Mouse (Mus musculus) liver, embryonic 14.5 days (tissue): ENCODE results near the gene Snx17. TPM values are rescaled to one million over a fixed set of nuclear protein-coding genes. Genes with fewer than 3 reads are reported as not detected.

Experiments
- ATAC-seq: fragments of 200-750 bp; cut with Nextera tagmentation; 2 replicates; pipeline ENCODE4 v1.8.0; 2017; ENCODE audit warnings: moderate number of reproducible peaks, mild to moderate bottlenecking, moderate library complexity; ENCODE audit not compliant: insufficient read depth
- DNase-seq, 3 experiments: peaks; one replicate each; pipeline ENCODE4 v3.0.0-alpha.2; 2012 to 2013; ENCODE audit warnings: low read depth in 3 of 3, low spot score in 3 of 3
- H3K27ac ChIP-seq: fragments of 300-500 bp; sonication (generic); 2 replicates; pipeline ENCODE4 v1.5.1; 2014; ENCODE audit warnings: moderate library complexity, mild to moderate bottlenecking, control low read depth, inconsistent platforms
- H3K27me3 ChIP-seq: fragments of 300-500 bp; sonication (generic); 2 replicates; pipeline ENCODE4 v1.6.1; 2014; ENCODE audit warnings: mild to moderate bottlenecking, low read length, moderate library complexity; ENCODE audit not compliant: control insufficient read depth, insufficient read depth
- H3K36me3 ChIP-seq: fragments of 300-500 bp; sonication (generic); replicated peaks from 2 replicates; pipeline ENCODE4 v1.6.1; 2014; ENCODE audit warnings: low read depth; ENCODE audit not compliant: control insufficient read depth, insufficient read depth
- H3K4me1 ChIP-seq, 2 experiments: fragments of 200-500 bp in 1 of 2; fragments of 300-500 bp in 1 of 2; sonication (generic) in 1 of 2; replicated peaks; 2 replicates each; pipeline ENCODE4 v1.6.1; 2012 to 2014; ENCODE audit warnings: antibody characterized with exemption in 1 of 2, inconsistent platforms in 1 of 2, low read length in 1 of 2; ENCODE audit not compliant: control insufficient read depth in 2 of 2, insufficient read depth in 2 of 2
- H3K4me2 ChIP-seq: fragments of 300-500 bp; sonication (generic); 2 replicates; pipeline ENCODE4 v1.6.1; 2014; ENCODE audit warnings: low read depth, mild to moderate bottlenecking, control low read depth, moderate library complexity
- H3K4me3 ChIP-seq, 2 experiments: fragments of 200-500 bp in 1 of 2; fragments of 300-500 bp in 1 of 2; sonication (generic) in 1 of 2; 2 replicates each; pipeline ENCODE4 v1.5.1; 2012 to 2014; ENCODE audit warnings: low read depth in 2 of 2, low read length in 2 of 2, mild to moderate bottlenecking in 2 of 2, control low read depth in 1 of 2, inconsistent platforms in 1 of 2, moderate library complexity in 1 of 2; ENCODE audit not compliant: insufficient read depth in 1 of 2
- H3K9ac ChIP-seq: fragments of 300-500 bp; sonication (generic); replicated peaks from 2 replicates; pipeline ENCODE4 v1.6.1; 2014; ENCODE audit warnings: mild to moderate bottlenecking, control low read depth, moderate library complexity
- H3K9me3 ChIP-seq: fragments of 300-500 bp; sonication (generic); 2 replicates; pipeline ENCODE4 v1.6.1; 2016; ENCODE audit warnings: low read length, mixed read lengths; ENCODE audit not compliant: control insufficient read depth
- CTCF ChIP-seq: IDR thresholded peaks from 2 replicates; pipeline ENCODE4 v1.5.1; 2016; ENCODE audit warnings: antibody characterized with exemption, low read depth, control low read depth
- EP300 ChIP-seq: IDR thresholded peaks from 2 replicates; pipeline ENCODE4 v1.6.1; 2016; ENCODE audit warnings: antibody characterized with exemption, low read depth
- WGBS: fragments of 180-500 bp; shearing (Covaris S2); extraction: QIAGEN DNeasy Blood & Tissue Kit; methylation state at CpG from one replicate; pipeline ENCODE4 v1.1.7; 2014; ENCODE audit not compliant: insufficient replicate concordance; 5-methylcytosine and 5-hydroxymethylcytosine counted together
- polyA plus RNA-seq, 2 experiments: library from polyadenylated mRNA; depleted of rRNA in 1 of 2; stranded (reverse) in 1 of 2; unstranded in 1 of 2; fragments of >200 nt; fragmentation: Nextera tagmentation in 1 of 2; extraction: Ambion mirVana in 1 of 2; gene quantifications; 2 replicates each; pipeline versions ENCODE4 v1.2.1 to v1.2.3; 2012 to 2014

The Snx17 gene
- polyA plus RNA-seq, 2 experiments = 23.7 to 36.4 TPM

DNA sequence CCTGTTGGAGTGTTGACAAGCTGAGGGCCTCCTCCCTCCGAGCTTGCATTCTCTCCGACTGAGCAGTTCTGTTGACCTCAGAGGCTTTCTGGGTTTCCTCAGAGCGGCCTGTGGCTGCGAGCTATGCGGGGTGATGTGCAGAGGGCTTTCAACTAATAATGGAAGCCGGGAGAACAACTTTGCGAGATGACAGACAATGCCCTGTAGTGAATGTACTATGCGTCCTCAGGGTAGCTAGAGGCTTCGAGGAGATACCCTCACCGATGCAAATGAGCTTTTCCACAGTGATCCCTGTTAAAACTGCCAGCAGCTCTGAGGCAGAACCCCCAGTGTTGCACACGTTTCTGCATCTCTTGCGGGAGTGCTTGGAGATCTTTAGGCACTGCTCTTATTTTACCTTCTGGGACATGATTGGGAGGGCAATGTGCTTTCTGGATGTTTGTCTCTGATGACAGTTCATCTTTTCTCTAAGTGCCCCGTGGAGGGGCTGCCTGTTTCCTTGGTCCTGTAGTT, 48.6 kb downstream of the Snx17 start:
- Histone ChIP-seq H3K9ac (peak overlapping the region; percentile 84), H3K4me3 (peak overlapping the region; percentile 89 to 94), H3K9me3 (no peaks in the 10 kb centered on the region), H3K4me2 (peak overlapping the region; percentile 95), H3K27me3 (no peaks in the 10 kb centered on the region), H3K4me1 (peaks cover 5 to 11% of the 10 kb centered on the region in 2 experiments), H3K27ac (peak overlapping the region; percentile 46), H3K36me3 (peaks cover 6% of the 10 kb centered on the region)
- ATAC-seq = no peak
- TF ChIP-seq CTCF = no peak
- TF ChIP-seq EP300 = no peak
- DNase-seq = peak in 1 of 3 experiments; percentile 20
- 2% methylated on average over 13 of the region's 13 CpGs for WGBS

DNA sequence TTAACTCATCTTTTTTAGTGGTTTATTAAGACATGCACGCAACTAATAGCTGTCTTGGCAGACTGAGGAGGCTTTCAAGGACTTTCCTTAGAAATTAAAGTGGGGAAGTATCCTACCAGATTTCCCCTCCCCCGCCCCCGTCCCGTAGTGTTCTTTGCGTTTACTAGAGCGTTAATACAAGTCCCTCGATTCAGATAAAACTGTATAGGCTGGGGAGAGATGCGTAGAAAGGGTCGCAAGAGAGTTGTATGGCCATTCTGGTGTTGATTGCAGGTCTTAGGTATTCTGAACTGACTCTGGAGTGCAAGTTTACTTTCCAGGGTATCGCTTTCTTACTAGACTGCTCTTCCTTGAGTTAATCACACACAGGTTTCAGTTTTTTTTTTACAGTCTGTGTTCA, 49.2 kb downstream of the Snx17 start:
- ATAC-seq (no peak), DNase-seq (no peak)
- Histone ChIP-seq H3K4me3 (peak overlapping the region; percentile 89 to 94), H3K4me2 (peak overlapping the region; percentile 95), H3K36me3 (peaks cover 6% of the 10 kb centered on the region), H3K27ac (no peak overlapping the region), H3K9me3 (no peaks in the 10 kb centered on the region), H3K4me1 (peaks cover 5 to 11% of the 10 kb centered on the region in 2 experiments), H3K9ac (peak overlapping the region; percentile 84), H3K27me3 (no peaks in the 10 kb centered on the region)
- TF ChIP-seq CTCF (no peak), EP300 (no peak)
- WGBS = 22% methylated on average over 10 of the region's 10 CpGs

Other genes with a start within 250 kb of the Snx17 start
- gene Cgref1, start 247.6 kb upstream of the Snx17 start, polyA plus RNA-seq (2012; rRNA removed) = 2.9 and 4.2 TPM in 2 replicates
- gene Cgref1, start 247.6 kb upstream of the Snx17 start, polyA plus RNA-seq (2014; fragmentation: Nextera tagmentation; extraction: Ambion mirVana) = 5.1 and 5.4 TPM in 2 replicates
- 89.2 and 95.2 TPM in 2 replicates for gene Preb, start 232.9 kb upstream of the Snx17 start, polyA plus RNA-seq (2012; rRNA removed)
- 53.8 and 59.6 TPM in 2 replicates for gene Preb, start 232.9 kb upstream of the Snx17 start, polyA plus RNA-seq (2014; fragmentation: Nextera tagmentation; extraction: Ambion mirVana)
- 0.01 TPM in 2 replicates for gene Tcf23, start 224.6 kb upstream of the Snx17 start, polyA plus RNA-seq (2012; rRNA removed)
- gene Tcf23, start 224.6 kb upstream of the Snx17 start, polyA plus RNA-seq (2014; fragmentation: Nextera tagmentation; extraction: Ambion mirVana) = 0.09 TPM in 1 of 2 replicates, not detected in the other
- gene Atraid, start 144.9 kb upstream of the Snx17 start, polyA plus RNA-seq (2012; rRNA removed) = 28.8 and 31.0 TPM in 2 replicates
- gene Atraid, start 144.9 kb upstream of the Snx17 start, polyA plus RNA-seq (2014; fragmentation: Nextera tagmentation; extraction: Ambion mirVana) = 50.4 and 53.2 TPM in 2 replicates
- 4.2 and 5.2 TPM in 2 replicates for gene Slc5a6, start 144.3 kb upstream of the Snx17 start, polyA plus RNA-seq (2012; rRNA removed)
- 2.2 and 2.3 TPM in 2 replicates for gene Slc5a6, start 144.3 kb upstream of the Snx17 start, polyA plus RNA-seq (2014; fragmentation: Nextera tagmentation; extraction: Ambion mirVana)
- 18.2 and 20.4 TPM in 2 replicates for gene Cad, start 138.4 kb upstream of the Snx17 start, polyA plus RNA-seq (2012; rRNA removed)
- 14.0 and 15.8 TPM in 2 replicates for gene Cad, start 138.4 kb upstream of the Snx17 start, polyA plus RNA-seq (2014; fragmentation: Nextera tagmentation; extraction: Ambion mirVana)
- not detected in 2 replicates for gene Dnajc5g, start 86.9 kb upstream of the Snx17 start, polyA plus RNA-seq (2012; rRNA removed)
- not detected in 2 replicates for gene Dnajc5g, start 86.9 kb upstream of the Snx17 start, polyA plus RNA-seq (2014; fragmentation: Nextera tagmentation; extraction: Ambion mirVana)
- gene Slc30a3, start 85.0 kb upstream of the Snx17 start, polyA plus RNA-seq (2012; rRNA removed) = 0.26 and 0.40 TPM in 2 replicates
- 0.14 and 0.41 TPM in 2 replicates for gene Slc30a3, start 85.0 kb upstream of the Snx17 start, polyA plus RNA-seq (2014; fragmentation: Nextera tagmentation; extraction: Ambion mirVana)
- not detected in 2 replicates for gene Trim54, start 76.5 kb upstream of the Snx17 start, polyA plus RNA-seq (2012; rRNA removed)
- not detected in 2 replicates for gene Trim54, start 76.5 kb upstream of the Snx17 start, polyA plus RNA-seq (2014; fragmentation: Nextera tagmentation; extraction: Ambion mirVana)
- gene Ucn, start 54.4 kb upstream of the Snx17 start, polyA plus RNA-seq (2012; rRNA removed) = not detected in 2 replicates
- gene Ucn, start 54.4 kb upstream of the Snx17 start, polyA plus RNA-seq (2014; fragmentation: Nextera tagmentation; extraction: Ambion mirVana) = not detected in 2 replicates
- 16.9 and 18.9 TPM in 2 replicates for gene Mpv17, start 39.0 kb upstream of the Snx17 start, polyA plus RNA-seq (2012; rRNA removed)
- gene Mpv17, start 39.0 kb upstream of the Snx17 start, polyA plus RNA-seq (2014; fragmentation: Nextera tagmentation; extraction: Ambion mirVana) = 14.2 and 16.0 TPM in 2 replicates
- gene Gm29609, start 13.3 kb upstream of the Snx17 start, polyA plus RNA-seq (2012; rRNA removed) = 0.90 and 0.92 TPM in 2 replicates
- 0.66 and 0.77 TPM in 2 replicates for gene Gm29609, start 13.3 kb upstream of the Snx17 start, polyA plus RNA-seq (2014; fragmentation: Nextera tagmentation; extraction: Ambion mirVana)
- gene Gtf3c2, start 13.1 kb upstream of the Snx17 start, polyA plus RNA-seq (2012; rRNA removed) = 31.2 and 31.3 TPM in 2 replicates
- 22.8 and 25.3 TPM in 2 replicates for gene Gtf3c2, start 13.1 kb upstream of the Snx17 start, polyA plus RNA-seq (2014; fragmentation: Nextera tagmentation; extraction: Ambion mirVana)
- 20.9 and 29.9 TPM in 2 replicates for gene Eif2b4, start 203 bp downstream of the Snx17 start, polyA plus RNA-seq (2012; rRNA removed)
- gene Eif2b4, start 203 bp downstream of the Snx17 start, polyA plus RNA-seq (2014; fragmentation: Nextera tagmentation; extraction: Ambion mirVana) = 43.6 and 46.1 TPM in 2 replicates
- gene Zfp513, start 9.1 kb downstream of the Snx17 start, polyA plus RNA-seq (2012; rRNA removed) = 8.5 and 8.8 TPM in 2 replicates
- gene Zfp513, start 9.1 kb downstream of the Snx17 start, polyA plus RNA-seq (2014; fragmentation: Nextera tagmentation; extraction: Ambion mirVana) = 0.80 and 1.2 TPM in 2 replicates
- gene Ppm1g, start 27.5 kb downstream of the Snx17 start, polyA plus RNA-seq (2012; rRNA removed) = 76.0 and 115 TPM in 2 replicates
- gene Ppm1g, start 27.5 kb downstream of the Snx17 start, polyA plus RNA-seq (2014; fragmentation: Nextera tagmentation; extraction: Ambion mirVana) = 98.9 and 113 TPM in 2 replicates
- 27.9 and 30.8 TPM in 2 replicates for gene Nrbp1, start 47.6 kb downstream of the Snx17 start, polyA plus RNA-seq (2012; rRNA removed)
- gene Nrbp1, start 47.6 kb downstream of the Snx17 start, polyA plus RNA-seq (2014; fragmentation: Nextera tagmentation; extraction: Ambion mirVana) = 39.4 and 43.4 TPM in 2 replicates
- gene Gm9970, start 48.0 kb downstream of the Snx17 start, polyA plus RNA-seq (2012; rRNA removed) = 0.07 TPM in 1 of 2 replicates, not detected in the other
- gene Gm9970, start 48.0 kb downstream of the Snx17 start, polyA plus RNA-seq (2014; fragmentation: Nextera tagmentation; extraction: Ambion mirVana) = 0.19 TPM in 1 of 2 replicates, not detected in the other
- 5.3 and 6.8 TPM in 2 replicates for gene Krtcap3, start 58.5 kb downstream of the Snx17 start, polyA plus RNA-seq (2012; rRNA removed)
- 3.5 and 3.9 TPM in 2 replicates for gene Krtcap3, start 58.5 kb downstream of the Snx17 start, polyA plus RNA-seq (2014; fragmentation: Nextera tagmentation; extraction: Ambion mirVana)
- 3.6 and 3.7 TPM in 2 replicates for gene Ift172, start 97.9 kb downstream of the Snx17 start, polyA plus RNA-seq (2012; rRNA removed)
- 3.1 and 3.3 TPM in 2 replicates for gene Ift172, start 97.9 kb downstream of the Snx17 start, polyA plus RNA-seq (2014; fragmentation: Nextera tagmentation; extraction: Ambion mirVana)
- gene Fndc4, start 102.9 kb downstream of the Snx17 start, polyA plus RNA-seq (2012; rRNA removed) = 4.7 and 5.6 TPM in 2 replicates
- gene Fndc4, start 102.9 kb downstream of the Snx17 start, polyA plus RNA-seq (2014; fragmentation: Nextera tagmentation; extraction: Ambion mirVana) = 3.3 and 3.7 TPM in 2 replicates
- 16.3 and 16.4 TPM in 2 replicates for gene Gckr, start 104.2 kb downstream of the Snx17 start, polyA plus RNA-seq (2012; rRNA removed)
- 13.3 and 16.0 TPM in 2 replicates for gene Gckr, start 104.2 kb downstream of the Snx17 start, polyA plus RNA-seq (2014; fragmentation: Nextera tagmentation; extraction: Ambion mirVana)